Mouse (Mus musculus): ENCODE measurements at regions not wholly inside any gene's neighbourhood (a gene's known extent, or its start where the extent isn't known, plus 50 kb on each side); places are given as distances from the start of the nearest gene placed in this dataset.
A peak's percentile ranks its signal among the peaks of the same experiment; 100 is the strongest.

GRCm38 (mm10) chr2:166359995-166360394 lies 204.5 kb upstream of the Sulf2 start:
- no peak for DNase-seq (ENCODE audit: low spot score in 2 of 2)

GRCm38 (mm10) chr2:166357824-166358223 lies 202.4 kb upstream of the Sulf2 start:
- DNase-seq (ENCODE audit: low spot score in 2 of 2): peak in 1 of 2 experiments; percentile 56

GRCm38 (mm10) chr2:166355944-166356343 lies 200.5 kb upstream of the Sulf2 start:
- no peak for DNase-seq (ENCODE audit: low spot score in 2 of 2)

- no peak for DNase-seq (ENCODE audit: low spot score in 2 of 2)
Measured at GRCm38 (mm10) chr2:166355446-166355845, 200.0 kb upstream of the Sulf2 start.

DNA sequence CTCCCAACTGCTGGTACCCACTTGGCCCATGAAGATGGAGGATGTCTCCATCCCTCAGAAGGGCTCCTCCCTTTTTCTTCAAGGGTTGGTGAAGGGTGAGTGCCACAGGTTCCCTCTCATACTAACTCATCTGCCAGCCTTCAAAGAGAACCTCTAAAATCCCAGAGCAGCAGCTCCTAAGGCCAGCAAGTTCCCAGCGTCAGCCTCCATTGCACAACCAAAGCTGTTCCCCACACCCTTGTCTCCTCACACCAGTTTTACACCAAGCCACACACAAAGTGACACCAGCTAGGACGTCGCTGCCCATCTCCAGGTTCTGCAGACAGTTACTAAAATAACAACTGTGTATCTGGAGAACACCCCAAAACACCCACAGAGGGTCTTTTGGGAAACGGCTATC lies 198.9 kb upstream of the Sulf2 start:
- no peak for DNase-seq (ENCODE audit: low spot score in 2 of 2)

GRCm38 (mm10) chr2:166353447-166354111 lies 198.1 kb upstream of the Sulf2 start:
- DNase-seq (ENCODE audit: low spot score in 2 of 2): peak in 1 of 2 experiments; percentile 54

DNA sequence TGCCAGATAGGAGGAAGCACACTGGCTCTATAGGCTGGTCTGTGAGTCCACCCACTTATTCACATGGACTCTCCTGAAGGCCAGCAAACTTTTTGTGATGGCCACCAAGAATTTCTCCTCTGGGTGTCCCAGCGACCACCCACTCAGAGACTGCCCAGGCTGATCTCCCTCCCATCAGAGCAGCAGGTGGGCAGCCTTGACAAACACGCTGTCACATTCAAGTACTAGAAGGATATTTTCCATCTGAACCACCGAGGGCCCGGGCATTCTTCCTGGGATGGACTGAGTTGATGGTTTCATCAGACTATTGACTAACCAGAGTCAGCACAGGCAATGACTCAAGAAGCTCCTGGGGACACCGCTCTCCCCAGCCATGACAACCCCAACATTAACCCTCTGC lies 196.5 kb upstream of the Sulf2 start:
- DNase-seq (ENCODE audit: low spot score in 2 of 2): no peak

DNA sequence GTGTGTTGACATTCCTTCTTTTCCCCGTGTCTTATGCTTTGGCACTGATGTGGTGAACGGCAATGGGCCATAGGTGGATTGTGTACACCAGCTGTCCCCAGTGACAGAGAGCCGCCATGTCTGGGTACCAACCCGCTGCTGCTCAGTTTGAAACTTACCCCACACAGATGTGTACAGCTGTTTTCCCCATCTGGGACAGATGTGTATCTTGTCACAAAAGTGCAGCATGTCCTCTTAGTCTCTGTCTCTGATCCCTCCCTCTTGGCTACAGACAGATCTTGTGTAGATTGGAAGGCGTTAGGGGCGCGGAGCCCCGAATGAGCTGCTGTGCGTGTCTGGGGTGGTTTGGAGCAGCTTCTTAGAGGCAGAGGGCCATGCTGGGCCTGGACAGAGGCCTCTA lies 196.1 kb upstream of the Sulf2 start:
- no peak for DNase-seq (ENCODE audit: low spot score in 2 of 2)

DNA sequence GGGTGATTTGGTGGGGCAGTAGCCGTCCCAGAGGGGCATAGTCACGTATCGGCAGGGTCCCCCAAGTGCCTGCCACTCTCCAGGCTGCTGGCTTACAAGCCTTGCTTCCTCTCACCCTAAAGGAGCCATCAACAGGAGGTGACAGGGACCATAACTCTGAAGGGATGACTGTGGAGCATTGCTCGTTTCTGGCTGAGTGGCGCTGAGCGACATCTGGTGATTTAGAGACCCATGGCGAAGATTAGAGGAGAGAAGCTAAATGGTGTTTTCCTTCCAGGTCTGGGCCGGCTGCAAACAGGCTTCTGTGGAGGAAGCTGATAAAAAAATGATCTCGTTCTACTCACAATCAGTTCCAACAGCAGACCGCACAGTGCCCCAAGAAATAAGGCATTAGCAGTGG lies 193.2 kb upstream of the Sulf2 start:
- DNase-seq (ENCODE audit: low spot score in 2 of 2): no peak

- no peak for DNase-seq (ENCODE audit: low spot score in 2 of 2)
Measured at GRCm38 (mm10) chr2:166346421-166347182, 191.1 kb upstream of the Sulf2 start.

DNA sequence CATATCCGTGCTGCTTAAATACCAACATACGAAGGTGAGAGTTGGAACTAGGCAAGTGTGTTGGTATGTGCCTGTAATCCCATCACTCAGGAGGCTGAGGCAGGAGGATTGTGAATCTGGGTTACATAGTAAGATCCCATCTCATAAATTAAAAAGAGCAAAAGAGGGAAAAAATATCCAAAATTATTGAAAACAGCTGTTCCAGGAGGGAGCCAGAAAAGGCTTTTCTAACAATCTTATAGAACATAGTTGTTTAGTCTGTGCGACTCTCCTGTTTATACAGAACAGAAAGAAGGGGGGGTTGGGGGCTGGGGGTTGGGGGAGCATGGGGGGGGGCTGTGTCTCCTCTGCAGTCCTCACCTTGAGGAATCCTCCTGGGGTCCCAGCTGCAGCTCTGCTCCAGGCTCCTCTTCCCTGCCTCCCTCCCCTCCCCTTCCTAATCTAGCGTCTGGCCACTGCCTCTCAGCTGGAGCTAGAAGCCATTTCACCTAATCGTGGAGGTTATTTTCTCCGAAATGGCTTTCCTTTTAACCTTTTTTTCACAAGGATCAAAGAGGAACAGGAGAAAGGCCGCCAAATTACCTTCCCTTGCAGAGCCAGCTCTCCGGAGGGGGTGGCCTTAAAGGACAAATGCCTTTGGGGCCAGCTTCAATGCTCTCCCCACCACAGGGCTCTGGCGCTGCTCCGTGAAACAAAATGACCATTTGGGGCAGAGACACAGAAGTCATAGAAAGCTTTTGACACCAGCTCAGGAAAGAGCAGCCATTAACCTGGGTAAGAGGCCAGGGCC lies 188.3 kb upstream of the Sulf2 start:
- DNase-seq (ENCODE audit: low spot score in 2 of 2): no peak

DNA sequence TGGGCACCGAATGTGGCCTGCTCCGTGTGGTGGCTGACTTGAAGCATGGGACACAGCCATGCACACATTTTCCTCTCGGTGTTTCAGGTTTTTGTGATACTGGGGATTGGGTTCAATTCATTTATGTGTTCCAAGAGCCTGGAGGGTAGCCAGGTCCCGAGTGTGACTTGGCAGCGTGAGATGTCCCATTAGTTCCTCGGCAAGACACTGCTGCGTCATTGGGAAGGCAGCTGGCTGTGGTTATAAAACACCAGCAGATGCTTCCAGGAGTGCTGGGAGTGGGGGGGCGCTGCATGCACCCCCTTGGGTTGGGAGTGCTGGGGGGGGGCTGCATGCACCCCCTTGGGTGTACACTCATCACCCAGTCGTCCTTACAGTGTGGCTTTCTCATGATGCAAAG lies 186.9 kb upstream of the Sulf2 start:
- peak in 1 of 2 experiments; percentile 78 for DNase-seq (ENCODE audit: low spot score in 2 of 2)

DNA sequence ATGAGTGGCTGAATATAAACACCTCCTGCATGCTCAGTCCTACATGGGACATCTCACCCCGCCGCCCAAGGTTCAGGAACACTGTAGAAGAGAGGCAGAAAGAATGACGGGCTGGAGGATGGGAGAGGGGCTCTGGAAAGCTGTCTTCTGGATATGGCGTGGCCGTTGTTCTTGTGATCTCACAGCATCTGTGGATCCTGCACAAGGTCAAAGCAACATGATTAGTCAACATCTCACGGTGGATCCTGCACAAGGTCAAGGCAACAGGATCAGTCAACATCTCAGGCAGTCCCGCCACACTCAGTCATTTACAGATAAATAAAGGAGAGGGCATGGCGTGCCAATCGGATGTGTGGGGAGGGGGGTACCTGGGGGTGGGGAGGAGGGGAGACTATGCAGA lies 184.7 kb upstream of the Sulf2 start:
- DNase-seq (ENCODE audit: low spot score in 2 of 2): no peak

- no peak for DNase-seq (ENCODE audit: low spot score in 2 of 2)
Measured at GRCm38 (mm10) chr2:166339427-166339826, 184.0 kb upstream of the Sulf2 start.

- DNase-seq (ENCODE audit: low spot score in 2 of 2): no peak
Measured at GRCm38 (mm10) chr2:166338396-166339085, 183.1 kb upstream of the Sulf2 start.

GRCm38 (mm10) chr2:166337666-166338065 lies 182.2 kb upstream of the Sulf2 start:
- DNase-seq (ENCODE audit: low spot score in 2 of 2): no peak

DNA sequence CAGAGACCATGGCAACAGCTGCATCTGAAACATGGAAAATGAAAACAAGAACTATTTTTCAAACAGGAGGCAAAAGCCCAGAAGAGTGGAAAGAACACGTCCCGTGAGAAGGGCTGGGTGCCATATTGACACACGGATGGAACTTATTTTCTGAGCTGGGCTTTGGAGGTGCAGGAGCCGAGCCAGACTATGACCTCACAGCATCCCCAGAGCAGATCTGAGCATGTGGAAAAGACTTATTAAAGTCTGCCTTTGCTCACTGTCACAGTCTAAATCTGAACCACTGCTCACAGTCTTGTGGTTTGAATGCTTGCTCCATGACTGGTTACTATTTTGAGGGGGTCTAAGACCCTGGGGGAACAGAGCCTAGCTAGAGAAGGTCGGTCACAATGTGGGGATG lies 180.2 kb upstream of the Sulf2 start:
- peak; percentile 54 to 81 for DNase-seq (ENCODE audit: low spot score in 2 of 2)

DNA sequence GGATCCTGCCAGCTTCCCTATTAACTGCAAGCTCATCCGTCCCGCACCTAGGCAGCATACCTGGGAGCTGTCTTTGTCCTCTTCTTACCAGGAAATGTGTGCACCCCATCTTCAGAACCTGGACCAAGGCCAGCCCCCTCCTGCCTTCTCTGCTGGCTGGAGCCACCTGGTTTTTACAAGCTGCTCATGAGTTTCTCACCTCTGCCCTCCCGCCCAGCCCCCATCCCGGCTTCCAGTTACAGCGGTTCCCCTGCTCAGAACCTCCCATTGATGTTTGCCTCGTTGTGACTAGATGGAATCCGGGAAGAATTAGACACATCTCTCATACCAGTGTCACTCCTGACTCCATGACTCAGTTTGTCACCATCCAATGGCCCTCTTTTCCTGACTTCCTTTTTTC lies 179.1 kb upstream of the Sulf2 start:
- no peak for DNase-seq (ENCODE audit: low spot score in 2 of 2)

GRCm38 (mm10) chr2:166333818-166334217 lies 178.4 kb upstream of the Sulf2 start:
- no peak for DNase-seq (ENCODE audit: low spot score in 2 of 2)

GRCm38 (mm10) chr2:166332748-166333417 lies 177.4 kb upstream of the Sulf2 start:
- DNase-seq (ENCODE audit: low spot score in 2 of 2): no peak

- no peak for DNase-seq (ENCODE audit: low spot score in 2 of 2)
Measured at GRCm38 (mm10) chr2:166331192-166331591, 175.7 kb upstream of the Sulf2 start.

All from gastrocnemius, postnatal 4 days (tissue).